8 mouse cellular contexts compared by ENCODE assay signal in the genomic region with DNA sequence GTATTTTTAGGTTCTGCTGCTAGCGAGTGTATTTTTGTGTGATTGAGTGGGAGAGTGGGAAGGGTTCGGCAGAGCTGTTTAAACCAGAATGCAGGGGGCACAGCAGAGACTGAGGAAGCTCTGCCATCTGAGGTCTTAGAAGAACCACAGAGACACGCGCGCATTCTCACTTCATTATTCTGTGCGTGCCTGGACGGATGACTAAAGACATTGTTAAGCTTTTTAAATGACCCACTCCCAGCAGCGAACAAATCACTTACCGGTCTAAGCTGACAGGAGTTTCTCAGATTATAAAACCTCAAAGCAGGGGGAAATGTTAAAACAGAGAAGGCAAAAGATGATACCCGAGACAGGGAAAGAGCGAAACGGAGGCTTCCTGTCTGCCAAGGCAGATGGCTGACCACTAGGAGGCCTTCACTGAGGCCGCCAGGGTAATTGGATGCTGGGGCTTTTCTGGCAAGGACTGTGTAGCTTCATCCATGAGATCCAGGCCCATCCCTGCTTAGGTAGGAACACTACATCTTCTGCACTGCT.
DNase-seq lines count a peak whose midpoint lies in the region; ATAC-seq and TF ChIP-seq lines count a peak whose summit lies in the region.

No protein-coding gene starts in this region.

- H3K4me1 ChIP-seq in cerebellum, adult 2 months (ENCODE audit: control insufficient read depth, insufficient read depth, low read length), result peaks cover 7% of the 10 kb centered on the region; the same call in 1 of the 2 replicates
- H3K4me1 ChIP-seq in forebrain, postnatal 0 days (ENCODE audit: insufficient read depth), result peaks cover 8% of the 10 kb centered on the region
- peaks cover 11% of the 10 kb centered on the region; the same call in 1 of the 2 replicates for H3K4me1 ChIP-seq in hindbrain, postnatal 0 days (ENCODE audit: insufficient read depth, low read length)
- H3K4me1 ChIP-seq in limb, embryonic 10.5 days, result peaks cover 26% of the 10 kb centered on the region
- no peaks in the 10 kb centered on the region for H3K4me1 ChIP-seq in neural tube, embryonic 11.5 days (ENCODE audit: control insufficient read depth, insufficient read depth, low read length)

- DNase-seq in CD4-positive helper T cell, adult 2 months (ENCODE audit: low read depth, low spot score), result peak; percentile 5
- peak; percentile 86 to 91 for DNase-seq in cerebellum, adult 2 months
- peak; percentile 73 for DNase-seq in forebrain, postnatal 0 days
- DNase-seq in hindbrain, postnatal 0 days (ENCODE audit: low spot score), result peak; percentile 87
- peak; percentile 45 for DNase-seq in limb, embryonic 10.5 days (ENCODE audit: low spot score)
- peak; percentile 47 for DNase-seq in neural tube, embryonic 11.5 days (ENCODE audit: low spot score)
- no peak for DNase-seq in thymus, adult 18-20 months

- peaks cover 3% of the 10 kb centered on the region; the same call in 1 of the 2 replicates for H3K27me3 ChIP-seq in cerebellum, adult 2 months (ENCODE audit: control insufficient read depth, insufficient read depth, low read length)
- no peaks in the 10 kb centered on the region for H3K27me3 ChIP-seq in forebrain, postnatal 0 days (ENCODE audit: insufficient read depth, low read length)
- no peaks in the 10 kb centered on the region for H3K27me3 ChIP-seq in hindbrain, postnatal 0 days (ENCODE audit: insufficient read depth, low read length)
- H3K27me3 ChIP-seq in limb, embryonic 10.5 days (ENCODE audit: low read depth, poor library complexity, severe bottlenecking), result no peaks in the 10 kb centered on the region
- no peaks in the 10 kb centered on the region for H3K27me3 ChIP-seq in neural tube, embryonic 11.5 days (ENCODE audit: control insufficient read depth, insufficient read depth, low read length)

- H3K9ac ChIP-seq in forebrain, postnatal 0 days, result peak overlapping the region; percentile 15; the same call in 1 of the 2 replicates
- H3K9ac ChIP-seq in hindbrain, postnatal 0 days (replicated peaks; ENCODE audit: low read length), result 0 out of 2 replicates have a peak overlapping the region, but pooled peaks have one; percentile 1
- H3K9ac ChIP-seq in neural tube, embryonic 11.5 days (ENCODE audit: low read length), result no peak overlapping the region; the same call in 1 of the 2 replicates

- peak; percentile 55; the same call in 1 of the 2 replicates for TF ChIP-seq CTCF in cerebellum, adult 2 months (IDR thresholded peaks at IDR 0.05; ENCODE audit: borderline replicate concordance, insufficient read depth, low read depth, low read length)
- TF ChIP-seq CTCF in forebrain, postnatal 0 days (IDR thresholded peaks at IDR 0.05; ENCODE audit: low read depth), result peak; percentile 53
- peak; percentile 68 for TF ChIP-seq CTCF in hindbrain, postnatal 0 days (IDR thresholded peaks at IDR 0.05; ENCODE audit: low read depth)

- no peak overlapping the region for H3K4me3 ChIP-seq in cerebellum, adult 2 months (replicated peaks; ENCODE audit: insufficient read depth, low read depth, low read length)
- H3K4me3 ChIP-seq in forebrain, postnatal 0 days (ENCODE audit: low read depth, low read length), result peak overlapping the region; percentile 4
- no peak overlapping the region; the same call in 1 of the 2 replicates for H3K4me3 ChIP-seq in hindbrain, postnatal 0 days (ENCODE audit: low read length)
- H3K4me3 ChIP-seq in limb, embryonic 10.5 days, result no peak overlapping the region
- no peak overlapping the region for H3K4me3 ChIP-seq in neural tube, embryonic 11.5 days (ENCODE audit: low read depth, low read length)

- H3K36me3 ChIP-seq in forebrain, postnatal 0 days (ENCODE audit: insufficient read depth), result no peaks in the 10 kb centered on the region
- H3K36me3 ChIP-seq in hindbrain, postnatal 0 days (ENCODE audit: insufficient read depth, low read length), result no peaks in the 10 kb centered on the region
- no peaks in the 10 kb centered on the region for H3K36me3 ChIP-seq in limb, embryonic 10.5 days
- no peaks in the 10 kb centered on the region for H3K36me3 ChIP-seq in neural tube, embryonic 11.5 days (ENCODE audit: control insufficient read depth, insufficient read depth, low read length)

- WGBS in cerebellum, adult 2 months, result 5% methylated on average over 13 of the region's 13 CpGs
- WGBS in forebrain, postnatal 0 days, result 6% methylated on average over 13 of the region's 13 CpGs
- 9% methylated on average over 13 of the region's 13 CpGs for WGBS in hindbrain, postnatal 0 days
- 37% methylated on average over 13 of the region's 13 CpGs for WGBS in limb, embryonic 10.5 days
- 26% methylated on average over 13 of the region's 13 CpGs for WGBS in neural tube, embryonic 11.5 days

- peak; percentile 88 for ATAC-seq in forebrain, postnatal 0 days
- peak; percentile 86 for ATAC-seq in hindbrain, postnatal 0 days
- ATAC-seq in neural tube, embryonic 11.5 days (ENCODE audit: insufficient read depth, low FRiP score, low TSS enrichment), result no peak
- no peak for ATAC-seq in granulocyte monocyte progenitor cell, adult 5-6 weeks (replicated peaks; ENCODE audit: poor library complexity, severe bottlenecking)

- H3K27ac ChIP-seq in cerebellum, adult 2 months (ENCODE audit: insufficient read depth, low read length), result no peak overlapping the region
- H3K27ac ChIP-seq in forebrain, postnatal 0 days (ENCODE audit: low read depth, low read length), result peak overlapping the region; percentile 69
- H3K27ac ChIP-seq in hindbrain, postnatal 0 days, result peak overlapping the region; percentile 58
- H3K27ac ChIP-seq in limb, embryonic 10.5 days, result no peak overlapping the region
- H3K27ac ChIP-seq in neural tube, embryonic 11.5 days (ENCODE audit: low read depth, low read length), result no peak overlapping the region

- no peaks in the 10 kb centered on the region for H3K9me3 ChIP-seq in forebrain, postnatal 0 days (ENCODE audit: low read length)
- no peaks in the 10 kb centered on the region for H3K9me3 ChIP-seq in hindbrain, postnatal 0 days (ENCODE audit: low read length)
- H3K9me3 ChIP-seq in limb, embryonic 10.5 days (replicated peaks), result no peaks in the 10 kb centered on the region
- H3K9me3 ChIP-seq in neural tube, embryonic 11.5 days (ENCODE audit: control insufficient read depth, low read length), result no peaks in the 10 kb centered on the region

- no peak for TF ChIP-seq POLR2A in cerebellum, adult 2 months (IDR thresholded peaks at IDR 0.05; ENCODE audit: borderline replicate concordance, insufficient read depth, low read length)

- H3K4me2 ChIP-seq in forebrain, postnatal 0 days (ENCODE audit: low read depth), result peak overlapping the region; percentile 32
- H3K4me2 ChIP-seq in hindbrain, postnatal 0 days (ENCODE audit: low read depth, low read length), result peak overlapping the region; percentile 42
- H3K4me2 ChIP-seq in neural tube, embryonic 11.5 days (ENCODE audit: low read depth), result peak overlapping the region; percentile 23

Comparison
In these comparisons a context has a peak if more than half of its experiments do, and no peak if none do; other contexts are left out.
1. DNase-seq: peak in CD4-positive helper T cell, adult 2 months (single experiment), cerebellum, adult 2 months (2 of 2), forebrain, postnatal 0 days (single experiment), hindbrain, postnatal 0 days (single experiment), limb, embryonic 10.5 days (single experiment) and neural tube, embryonic 11.5 days (single experiment); none in thymus, adult 18-20 months (0 of 2).
2. H3K27ac ChIP-seq: peak in forebrain, postnatal 0 days (single experiment) and hindbrain, postnatal 0 days (single experiment); none in cerebellum, adult 2 months (single experiment), limb, embryonic 10.5 days (single experiment) and neural tube, embryonic 11.5 days (single experiment).
3. ATAC-seq: peak in forebrain, postnatal 0 days (single experiment) and hindbrain, postnatal 0 days (single experiment); none in neural tube, embryonic 11.5 days (single experiment) and granulocyte monocyte progenitor cell, adult 5-6 weeks (single experiment).
4. Peak in every context shown above with its lines, with median percentiles within 50 percentile points of each other: CTCF ChIP-seq and H3K4me2 ChIP-seq.